Mouse (Mus musculus) forebrain, embryonic 12.5 days (tissue): ENCODE results near the gene 2010111I01Rik. TPM values are rescaled to one million over a fixed set of nuclear protein-coding genes. Genes with fewer than 3 reads are reported as not detected.
A peak's percentile ranks its signal among the peaks of the same experiment; 100 is the strongest.

Experiments
- ATAC-seq: fragments of 200-750 bp; cut with Nextera tagmentation; 2 replicates; pipeline ENCODE4 v1.8.0; 2017; ENCODE audit warnings: moderate TSS enrichment; ENCODE audit not compliant: low FRiP score
- H3K27ac ChIP-seq: fragments of 300-500 bp; sonication (generic); 2 replicates; pipeline ENCODE4 v1.5.1; 2016; ENCODE audit warnings: mild to moderate bottlenecking
- H3K27me3 ChIP-seq: fragments of 300-500 bp; sonication (generic); 2 replicates; pipeline ENCODE4 v1.6.1; 2016; ENCODE audit warnings: mild to moderate bottlenecking
- H3K36me3 ChIP-seq: fragments of 300-500 bp; sonication (generic); replicated peaks from 2 replicates; pipeline ENCODE4 v1.6.1; 2016; ENCODE audit warnings: mild to moderate bottlenecking
- H3K4me1 ChIP-seq: fragments of 300-500 bp; sonication (generic); 2 replicates; pipeline ENCODE4 v1.6.1; 2016
- H3K4me2 ChIP-seq: fragments of 300-500 bp; sonication (generic); 2 replicates; pipeline ENCODE4 v1.6.1; 2016; ENCODE audit warnings: mild to moderate bottlenecking, moderate library complexity
- H3K4me3 ChIP-seq: fragments of 300-500 bp; sonication (generic); replicated peaks from 2 replicates; pipeline ENCODE4 v1.5.1; 2016; ENCODE audit warnings: mild to moderate bottlenecking
- H3K9ac ChIP-seq: fragments of 300-500 bp; sonication (generic); 2 replicates; pipeline ENCODE4 v1.6.1; 2016; ENCODE audit warnings: mild to moderate bottlenecking
- H3K9me3 ChIP-seq: fragments of 300-500 bp; sonication (generic); 2 replicates; pipeline ENCODE4 v1.6.1; 2016
- WGBS: fragments of 180-500 bp; shearing (Covaris S2); methylation state at CpG from one replicate; pipeline ENCODE4 v1.1.7; 2016; 5-methylcytosine and 5-hydroxymethylcytosine counted together
- polyA plus RNA-seq: library from polyadenylated mRNA; unstranded; fragments of >200 nt; fragmentation: Nextera tagmentation; extraction: Ambion mirVana; gene quantifications from 2 replicates; pipeline ENCODE4 v1.2.1, GENCODE M21; 2016

The 2010111I01Rik gene
- polyA plus RNA-seq, 1 experiment from 2014 or later = 34.3 TPM

GRCm38 (mm10) chr13:63294359-63295193 lies 329.9 kb downstream of the 2010111I01Rik start:
- Histone ChIP-seq H3K27ac (peak overlapping the region; percentile 61), H3K9me3 (no peaks in the 10 kb centered on the region), H3K36me3 (peaks cover 19% of the 10 kb centered on the region), H3K27me3 (peaks cover 4% of the 10 kb centered on the region; the same call in 1 of the 2 replicates), H3K4me3 (no peak overlapping the region), H3K4me2 (0 out of 2 replicates have a peak overlapping the region, but pooled peaks have one; percentile 8), H3K4me1 (peaks cover 27% of the 10 kb centered on the region), H3K9ac (no peak overlapping the region)
- 0 out of 2 replicates have a peak, but pooled peaks have one; percentile 33 for ATAC-seq
- WGBS = 28% methylated on average over 15 of the region's 15 CpGs

- H3K4me3 ChIP-seq = no peak overlapping the region
- WGBS = 91% methylated on average over 11 of the region's 11 CpGs
- peaks cover 27% of the 10 kb centered on the region for H3K4me1 ChIP-seq
- no peak overlapping the region for H3K27ac ChIP-seq
- ATAC-seq = no peak
- H3K9ac ChIP-seq = no peak overlapping the region
- H3K27me3 ChIP-seq = peaks cover 4% of the 10 kb centered on the region; the same call in 1 of the 2 replicates
- H3K36me3 ChIP-seq = peaks cover 34% of the 10 kb centered on the region
- no peak overlapping the region for H3K4me2 ChIP-seq
- H3K9me3 ChIP-seq = no peaks in the 10 kb centered on the region
Measured at GRCm38 (mm10) chr13:63296300-63296699, 331.6 kb downstream of the 2010111I01Rik start.

GRCm38 (mm10) chr13:63297003-63297402 lies 332.3 kb downstream of the 2010111I01Rik start:
- Histone ChIP-seq H3K4me3 (no peak overlapping the region), H3K27me3 (peaks cover 4% of the 10 kb centered on the region; the same call in 1 of the 2 replicates), H3K9ac (no peak overlapping the region), H3K36me3 (peaks cover 37% of the 10 kb centered on the region), H3K27ac (no peak overlapping the region), H3K4me2 (no peak overlapping the region), H3K9me3 (no peaks in the 10 kb centered on the region), H3K4me1 (peaks cover 31% of the 10 kb centered on the region)
- 89% methylated on average over 2 of the region's 2 CpGs for WGBS
- ATAC-seq = no peak

- no peak overlapping the region for H3K4me2 ChIP-seq
- peaks cover 40% of the 10 kb centered on the region for H3K36me3 ChIP-seq
- H3K27ac ChIP-seq = no peak overlapping the region
- no peaks in the 10 kb centered on the region for H3K9me3 ChIP-seq
- H3K9ac ChIP-seq = no peak overlapping the region
- H3K27me3 ChIP-seq = no peaks in the 10 kb centered on the region
- WGBS = 90% methylated on average over 3 of the region's 3 CpGs
- H3K4me1 ChIP-seq = peaks cover 35% of the 10 kb centered on the region
- no peak overlapping the region for H3K4me3 ChIP-seq
- ATAC-seq = no peak
Measured at GRCm38 (mm10) chr13:63297933-63298332, 333.2 kb downstream of the 2010111I01Rik start.

GRCm38 (mm10) chr13:63298931-63299330 lies 334.2 kb downstream of the 2010111I01Rik start:
- Histone ChIP-seq H3K9me3 (no peaks in the 10 kb centered on the region), H3K4me3 (no peak overlapping the region), H3K27ac (no peak overlapping the region), H3K27me3 (no peaks in the 10 kb centered on the region), H3K4me2 (no peak overlapping the region), H3K9ac (no peak overlapping the region), H3K4me1 (peaks cover 28% of the 10 kb centered on the region), H3K36me3 (peaks cover 46% of the 10 kb centered on the region)
- ATAC-seq = no peak
- 89% methylated on average over 5 of the region's 5 CpGs for WGBS

- Histone ChIP-seq H3K4me1 (peaks cover 15% of the 10 kb centered on the region), H3K9me3 (no peaks in the 10 kb centered on the region), H3K36me3 (peaks cover 56% of the 10 kb centered on the region), H3K4me3 (no peak overlapping the region), H3K27me3 (no peaks in the 10 kb centered on the region), H3K9ac (no peak overlapping the region), H3K27ac (no peak overlapping the region), H3K4me2 (no peak overlapping the region)
- no peak for ATAC-seq
- 84% methylated on average over 7 of the region's 7 CpGs for WGBS
Measured at GRCm38 (mm10) chr13:63300929-63301328, 336.2 kb downstream of the 2010111I01Rik start.

- H3K9me3 ChIP-seq = no peaks in the 10 kb centered on the region
- ATAC-seq = no peak
- H3K36me3 ChIP-seq = peaks cover 57% of the 10 kb centered on the region
- peaks cover 15% of the 10 kb centered on the region for H3K4me1 ChIP-seq
- H3K4me3 ChIP-seq = no peak overlapping the region
- H3K27ac ChIP-seq = no peak overlapping the region
- H3K4me2 ChIP-seq = no peak overlapping the region
- no peaks in the 10 kb centered on the region for H3K27me3 ChIP-seq
- 58% methylated on average over 3 of the region's 3 CpGs for WGBS
- H3K9ac ChIP-seq = no peak overlapping the region
Measured at GRCm38 (mm10) chr13:63301764-63302209, 337.1 kb downstream of the 2010111I01Rik start.

- Histone ChIP-seq H3K9me3 (no peaks in the 10 kb centered on the region), H3K27ac (no peak overlapping the region), H3K4me1 (peaks cover 14% of the 10 kb centered on the region), H3K36me3 (peaks cover 53% of the 10 kb centered on the region), H3K4me3 (no peak overlapping the region), H3K9ac (no peak overlapping the region), H3K4me2 (no peak overlapping the region), H3K27me3 (no peaks in the 10 kb centered on the region)
- ATAC-seq = no peak
- 92% methylated on average over 5 of the region's 5 CpGs for WGBS
Measured at GRCm38 (mm10) chr13:63302381-63302780, 337.7 kb downstream of the 2010111I01Rik start.

GRCm38 (mm10) chr13:63304124-63304792 lies 339.6 kb downstream of the 2010111I01Rik start:
- peaks cover 47% of the 10 kb centered on the region for H3K36me3 ChIP-seq
- ATAC-seq = no peak
- H3K27ac ChIP-seq = no peak overlapping the region

GRCm38 (mm10) chr13:63304799-63305159 lies 340.1 kb downstream of the 2010111I01Rik start:
- peaks cover 12% of the 10 kb centered on the region for H3K4me1 ChIP-seq
- H3K36me3 ChIP-seq = peaks cover 44% of the 10 kb centered on the region
- 53% methylated on average over 3 of the region's 3 CpGs for WGBS
- ATAC-seq = no peak
- H3K9me3 ChIP-seq = no peaks in the 10 kb centered on the region
- H3K4me3 ChIP-seq = no peak overlapping the region
- H3K27me3 ChIP-seq = no peaks in the 10 kb centered on the region
- H3K27ac ChIP-seq = no peak overlapping the region
- H3K4me2 ChIP-seq = no peak overlapping the region
- H3K9ac ChIP-seq = no peak overlapping the region

More at GRCm38 (mm10) chr13:63304124-63304792, 339.6 kb downstream of the 2010111I01Rik start:
- H3K9ac ChIP-seq = no peak overlapping the region
- H3K27me3 ChIP-seq = no peaks in the 10 kb centered on the region
- H3K4me3 ChIP-seq = no peak overlapping the region
- 79% methylated on average over 6 of the region's 6 CpGs for WGBS
- H3K9me3 ChIP-seq = no peaks in the 10 kb centered on the region
- H3K4me2 ChIP-seq = no peak overlapping the region
- peaks cover 12% of the 10 kb centered on the region for H3K4me1 ChIP-seq

- Histone ChIP-seq H3K4me2 (no peak overlapping the region), H3K27me3 (no peaks in the 10 kb centered on the region), H3K4me1 (peaks cover 12% of the 10 kb centered on the region), H3K4me3 (no peak overlapping the region), H3K9ac (no peak overlapping the region), H3K9me3 (no peaks in the 10 kb centered on the region), H3K27ac (no peak overlapping the region), H3K36me3 (peaks cover 39% of the 10 kb centered on the region)
- ATAC-seq = no peak
- 87% methylated on average over 16 of the region's 16 CpGs for WGBS
Measured at GRCm38 (mm10) chr13:63305160-63306011, 340.7 kb downstream of the 2010111I01Rik start.

- Histone ChIP-seq H3K27me3 (no peaks in the 10 kb centered on the region), H3K9me3 (no peaks in the 10 kb centered on the region), H3K4me1 (peaks cover 11% of the 10 kb centered on the region), H3K9ac (no peak overlapping the region), H3K27ac (no peak overlapping the region), H3K4me2 (no peak overlapping the region), H3K4me3 (no peak overlapping the region), H3K36me3 (peaks cover 33% of the 10 kb centered on the region)
- WGBS = 86% methylated on average over 5 of the region's 5 CpGs
- ATAC-seq = no peak
Measured at GRCm38 (mm10) chr13:63306768-63307167, 342.1 kb downstream of the 2010111I01Rik start.
